Mouse (Mus musculus): ENCODE data around the gene Irx1.

The Irx1 gene

DNA sequence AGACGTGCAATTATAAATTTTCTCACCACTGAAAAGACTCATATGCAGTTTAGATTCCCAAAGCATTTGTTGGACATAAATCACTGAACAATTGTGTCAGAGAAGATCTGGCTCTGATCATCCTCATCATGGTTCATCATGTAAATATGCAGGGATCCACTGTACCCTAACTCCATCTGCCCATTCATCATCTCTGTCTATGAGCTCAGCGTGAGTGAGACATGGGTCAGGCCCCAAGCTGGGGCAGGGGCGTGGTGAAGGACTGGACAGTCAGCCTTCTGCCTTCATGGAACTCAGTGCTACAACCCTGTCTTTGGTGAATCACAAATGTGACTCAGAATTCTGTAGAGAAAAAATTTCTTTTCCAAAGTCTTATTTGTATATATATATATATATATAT is 53.2 kb downstream of the Irx1 start:
- no peak for DNase-seq (ENCODE audit: low spot score)

Measured in yolk sac, embryonic 10.5 days (tissue).